Mouse (Mus musculus) midbrain, embryonic 11.5 days (tissue): ENCODE results near the gene Nans. TPM values are rescaled to one million over a fixed set of nuclear protein-coding genes. Genes with fewer than 3 reads are reported as not detected.

ENCODE experiments used
- ATAC-seq: fragments of 200-750 bp; cut with Nextera tagmentation; 2 replicates; pipeline ENCODE4 v1.8.0; 2017; ENCODE audit warnings: moderate TSS enrichment, moderate library complexity; ENCODE audit not compliant: low FRiP score
- DNase-seq: peaks from one replicate; pipeline ENCODE4 v3.0.0; 2015; ENCODE audit warnings: low spot score; ENCODE audit errors: missing footprints
- H3K27ac ChIP-seq: fragments of 300-500 bp; sonication (generic); 2 replicates; pipeline ENCODE4 v1.5.1; 2014; ENCODE audit warnings: low read depth, low read length
- H3K27me3 ChIP-seq: fragments of 300-500 bp; sonication (generic); 2 replicates; pipeline ENCODE4 v1.6.1; 2014; ENCODE audit warnings: mild to moderate bottlenecking, low read length, moderate library complexity, mixed read lengths; ENCODE audit not compliant: control insufficient read depth, insufficient read depth
- H3K36me3 ChIP-seq: fragments of 300-500 bp; sonication (generic); 2 replicates; pipeline ENCODE4 v1.6.1; 2014; ENCODE audit warnings: mild to moderate bottlenecking, low read length, moderate library complexity, mixed read lengths; ENCODE audit not compliant: control insufficient read depth, insufficient read depth
- H3K4me1 ChIP-seq: fragments of 300-500 bp; sonication (generic); 2 replicates; pipeline ENCODE4 v1.6.1; 2014; ENCODE audit warnings: low read length; ENCODE audit not compliant: control insufficient read depth, insufficient read depth
- H3K4me2 ChIP-seq: fragments of 300-500 bp; sonication (generic); 2 replicates; pipeline ENCODE4 v1.6.1; 2014; ENCODE audit warnings: mild to moderate bottlenecking, moderate library complexity
- H3K4me3 ChIP-seq: fragments of 300-500 bp; sonication (generic); 2 replicates; pipeline ENCODE4 v1.5.1; 2014; ENCODE audit warnings: low read depth, low read length
- H3K9ac ChIP-seq: fragments of 300-500 bp; sonication (generic); 2 replicates; pipeline ENCODE4 v1.6.1; 2014; ENCODE audit warnings: low read length
- H3K9me3 ChIP-seq: fragments of 300-500 bp; sonication (generic); 2 replicates; pipeline ENCODE4 v1.6.1; 2016; ENCODE audit warnings: low read length; ENCODE audit not compliant: control insufficient read depth
- WGBS: fragments of 180-500 bp; shearing (Covaris S2); extraction: QIAGEN DNeasy Blood & Tissue Kit; methylation state at CpG from one replicate; pipeline ENCODE4 v1.1.7; 2014; 5-methylcytosine and 5-hydroxymethylcytosine counted together
- polyA plus RNA-seq: library from polyadenylated mRNA; unstranded; fragments of >200 nt; fragmentation: Nextera tagmentation; extraction: Ambion mirVana; gene quantifications from 2 replicates; pipeline ENCODE4 v1.2.1, GENCODE M21; 2014

Gene Nans
- polyA plus RNA-seq, 1 experiment from 2014 or later, result 76.0 TPM

DNA sequence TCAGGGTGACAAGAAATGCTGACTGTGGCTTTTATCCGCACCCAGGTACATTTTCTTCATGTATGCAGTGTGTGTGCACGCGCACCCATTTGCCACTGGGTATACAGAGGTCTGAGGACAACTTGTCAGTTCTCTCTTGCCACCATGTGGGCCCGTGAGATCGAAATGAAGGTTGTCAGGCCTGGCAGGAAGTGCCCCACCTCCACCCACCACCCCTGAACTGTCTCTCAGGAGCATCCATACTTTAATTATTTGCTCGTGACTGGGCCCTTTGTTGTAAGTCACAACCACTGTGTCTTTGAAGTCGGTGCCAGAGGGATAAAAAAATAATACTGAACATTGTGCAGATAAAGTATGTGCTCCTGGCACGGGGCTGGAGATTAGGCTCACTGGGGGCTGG lies 61.4 kb downstream of the Nans start:
- Histone ChIP-seq H3K36me3 (no peaks in the 10 kb centered on the region), H3K27me3 (no peaks in the 10 kb centered on the region), H3K27ac (no peak overlapping the region), H3K4me1 (no peaks in the 10 kb centered on the region), H3K4me2 (no peak overlapping the region), H3K4me3 (no peak overlapping the region), H3K9ac (no peak overlapping the region), H3K9me3 (no peaks in the 10 kb centered on the region)
- WGBS, result 72% methylated on average over 8 of the region's 8 CpGs
- DNase-seq (no peak), ATAC-seq (no peak)

Other genes with a start within 250 kb of the Nans start
- not detected in 2 replicates for gene Foxe1, start 145.6 kb upstream of the Nans start, polyA plus RNA-seq
- 11.9 and 13.8 TPM in 2 replicates for gene Trmo, start 99.8 kb upstream of the Nans start, polyA plus RNA-seq
- gene Hemgn, start 75.7 kb upstream of the Nans start, polyA plus RNA-seq, result 20.4 and 20.5 TPM in 2 replicates
- 285 and 311 TPM in 2 replicates for gene Anp32b, start 38.3 kb upstream of the Nans start, polyA plus RNA-seq
- gene Trim14, start 46.9 kb downstream of the Nans start, polyA plus RNA-seq, result 0.46 and 0.99 TPM in 2 replicates
- gene Coro2a, start 113.0 kb downstream of the Nans start, polyA plus RNA-seq, result 2.2 TPM in 2 replicates
- 0.43 and 0.60 TPM in 2 replicates for gene Tbc1d2, start 161.0 kb downstream of the Nans start, polyA plus RNA-seq